Mouse (Mus musculus) cerebellum, adult 2 months (tissue): Measurements from ENCODE around the gene Lmod3. TPM values are rescaled to one million over a fixed set of nuclear protein-coding genes. Genes with fewer than 3 reads are reported as not detected.

Experiments used
- DNase-seq, 2 experiments: peaks; one replicate each; pipeline ENCODE4 v3.0.0; 2021
- H3K27ac ChIP-seq: fragments of 200-500 bp; 2 replicates; pipeline ENCODE4 v1.5.1; 2012; ENCODE audit warnings: low read length, control low read depth, inconsistent platforms; ENCODE audit not compliant: insufficient read depth
- H3K27me3 ChIP-seq: fragments of 200-500 bp; 2 replicates; pipeline ENCODE4 v1.6.1; 2012; ENCODE audit warnings: inconsistent platforms, mild to moderate bottlenecking, low read length, moderate library complexity; ENCODE audit not compliant: control insufficient read depth, insufficient read depth
- H3K4me1 ChIP-seq: fragments of 200-500 bp; 2 replicates; pipeline ENCODE4 v1.6.1; 2011; ENCODE audit warnings: low read length; ENCODE audit not compliant: control insufficient read depth, insufficient read depth
- H3K4me3 ChIP-seq: fragments of 200-500 bp; replicated peaks from 2 replicates; pipeline ENCODE3; 2011; ENCODE audit warnings: mild to moderate bottlenecking, low read depth, low read length, control low read depth; ENCODE audit not compliant: insufficient read depth
- CTCF ChIP-seq: fragments of 200-500 bp; IDR thresholded peaks from 2 replicates; pipeline ENCODE4 v1.5.1; 2011; ENCODE audit warnings: low read depth, mild to moderate bottlenecking, control low read depth, low read length, moderate library complexity, borderline replicate concordance; ENCODE audit not compliant: insufficient read depth
- POLR2A ChIP-seq: fragments of 200-500 bp; IDR thresholded peaks from 2 replicates; pipeline ENCODE4 v1.6.1; 2011; ENCODE audit warnings: low read length, control low read depth, borderline replicate concordance; ENCODE audit not compliant: insufficient read depth
- WGBS: fragments of 180-500 bp; shearing (Covaris S2); methylation state at CpG from one replicate; pipeline ENCODE4 v1.1.7; 2018; 5-methylcytosine and 5-hydroxymethylcytosine counted together
- polyA plus RNA-seq: library from polyadenylated mRNA; depleted of rRNA; stranded (reverse); fragments of >200 nt; gene quantifications from 2 replicates; pipeline ENCODE4 v1.2.3, GENCODE M21; 2012; rRNA removed

Gene Lmod3
- 0.06 and 0.08 TPM in 2 replicates for polyA plus RNA-seq

DNA sequence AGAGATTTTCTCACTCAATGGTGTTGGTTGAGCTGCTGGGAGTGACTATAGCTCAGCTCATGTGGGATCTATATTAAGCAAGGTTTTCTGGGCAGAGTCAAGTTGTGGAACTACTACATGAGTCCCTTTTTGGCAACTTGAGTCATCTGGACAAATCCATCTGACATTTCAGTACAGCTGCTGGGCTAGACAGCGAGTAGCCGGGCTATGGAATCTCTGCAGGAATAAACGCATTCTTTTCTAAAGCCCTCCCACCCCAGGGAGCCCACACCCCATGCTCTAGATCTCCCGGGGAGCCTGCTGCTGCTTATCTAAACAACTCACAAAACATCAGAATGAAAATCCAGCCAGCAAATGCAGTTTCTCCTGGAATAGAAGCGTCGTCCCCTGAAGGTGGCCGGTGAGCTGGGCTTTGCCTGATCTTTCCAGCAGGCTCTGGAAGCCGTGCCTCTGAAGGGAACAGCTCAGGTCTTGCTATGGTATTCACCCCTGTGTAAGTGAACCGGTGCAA lies at the start of gene Lmod3:
TSS of gene Lmod3 (minus strand) at position 49 of the 511 bp plus-strand sequence.
- DNase-seq: no peak
- TF ChIP-seq POLR2A (no peak), CTCF (no peak)
- WGBS: 39% methylated on average over 9 of the region's 9 CpGs

DNA sequence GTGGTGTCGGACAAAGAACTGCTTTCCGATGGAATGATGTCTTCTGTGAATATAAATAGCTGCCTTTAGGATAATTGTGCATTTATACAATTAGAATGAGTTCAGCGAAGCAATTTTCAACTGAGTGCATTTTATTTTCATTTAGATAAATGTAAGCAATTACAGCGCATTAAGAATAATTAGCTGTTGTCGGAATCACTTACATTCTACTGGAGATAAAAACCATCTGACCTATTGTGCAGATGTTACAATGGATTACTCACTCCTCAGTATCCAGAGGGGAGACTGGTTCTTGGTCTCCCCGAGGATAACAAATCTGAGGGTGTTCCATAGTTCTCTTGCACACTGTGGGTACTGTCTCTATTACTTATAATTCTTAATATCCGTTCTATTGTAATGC lies 49.7 kb upstream of the Lmod3 start:
- H3K27ac ChIP-seq: no peak overlapping the region
- 94% methylated on average over 7 of the region's 7 CpGs for WGBS

More for the DNA sequence above, at the start of gene Lmod3:
- no peak within 1 kb of the TSS for H3K27ac ChIP-seq
- H3K27me3 ChIP-seq: no peaks in the 10 kb centered on the region
- no peaks in the 10 kb centered on the region for H3K4me1 ChIP-seq
- no peak within 1 kb of the TSS for H3K4me3 ChIP-seq

GRCm38 (mm10) chr6:97300659-97301058 lies 48.1 kb upstream of the Lmod3 start:
- Histone ChIP-seq H3K4me1 (peaks cover 6% of the 10 kb centered on the region; the same call in 1 of the 2 replicates), H3K27ac (no peak overlapping the region), H3K4me3 (no peak overlapping the region), H3K27me3 (no peaks in the 10 kb centered on the region)
- 94% methylated on average over 6 of the region's 6 CpGs for WGBS
- TF ChIP-seq CTCF: no peak
- TF ChIP-seq POLR2A: no peak
- no peak for DNase-seq

More for the DNA sequence above, 49.7 kb upstream of the Lmod3 start:
- no peaks in the 10 kb centered on the region for H3K27me3 ChIP-seq
- H3K4me3 ChIP-seq: no peak overlapping the region
- no peak for TF ChIP-seq POLR2A
- no peak for TF ChIP-seq CTCF
- peaks cover 6% of the 10 kb centered on the region; the same call in 1 of the 2 replicates for H3K4me1 ChIP-seq
- no peak for DNase-seq

GRCm38 (mm10) chr6:97300180-97300579 lies 47.6 kb upstream of the Lmod3 start:
- peaks cover 6% of the 10 kb centered on the region; the same call in 1 of the 2 replicates for H3K4me1 ChIP-seq
- no peak for DNase-seq
- 93% methylated on average over 6 of the region's 6 CpGs for WGBS
- no peak for TF ChIP-seq POLR2A
- no peak for TF ChIP-seq CTCF
- H3K27ac ChIP-seq: no peak overlapping the region
- H3K4me3 ChIP-seq: no peak overlapping the region
- H3K27me3 ChIP-seq: no peaks in the 10 kb centered on the region

DNA sequence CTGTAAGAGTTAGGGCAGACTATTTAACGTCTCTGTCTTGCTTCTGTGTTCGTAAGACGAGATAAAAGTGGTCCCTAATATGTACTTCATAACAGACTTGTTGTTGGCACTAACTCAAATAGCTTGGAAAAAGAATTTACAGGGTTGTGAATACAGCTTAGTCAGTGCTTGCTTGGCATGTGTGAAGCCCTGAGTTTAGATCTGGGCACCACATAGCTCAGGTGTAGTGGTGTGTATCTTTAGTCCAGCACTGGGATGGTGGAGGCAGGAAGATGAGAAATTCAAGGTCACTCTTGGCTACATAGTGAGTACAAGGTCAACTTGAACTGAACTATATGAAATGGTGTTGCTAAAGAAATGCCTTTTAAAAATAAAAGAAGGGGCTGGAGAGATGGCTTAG lies 44.6 kb upstream of the Lmod3 start:
- 84% methylated on average over 3 of the region's 3 CpGs for WGBS
- H3K27ac ChIP-seq: no peak overlapping the region
- TF ChIP-seq POLR2A (no peak), CTCF (no peak)
- no peak for DNase-seq
- no peak overlapping the region for H3K4me3 ChIP-seq
- no peaks in the 10 kb centered on the region for H3K27me3 ChIP-seq
- no peaks in the 10 kb centered on the region for H3K4me1 ChIP-seq

DNA sequence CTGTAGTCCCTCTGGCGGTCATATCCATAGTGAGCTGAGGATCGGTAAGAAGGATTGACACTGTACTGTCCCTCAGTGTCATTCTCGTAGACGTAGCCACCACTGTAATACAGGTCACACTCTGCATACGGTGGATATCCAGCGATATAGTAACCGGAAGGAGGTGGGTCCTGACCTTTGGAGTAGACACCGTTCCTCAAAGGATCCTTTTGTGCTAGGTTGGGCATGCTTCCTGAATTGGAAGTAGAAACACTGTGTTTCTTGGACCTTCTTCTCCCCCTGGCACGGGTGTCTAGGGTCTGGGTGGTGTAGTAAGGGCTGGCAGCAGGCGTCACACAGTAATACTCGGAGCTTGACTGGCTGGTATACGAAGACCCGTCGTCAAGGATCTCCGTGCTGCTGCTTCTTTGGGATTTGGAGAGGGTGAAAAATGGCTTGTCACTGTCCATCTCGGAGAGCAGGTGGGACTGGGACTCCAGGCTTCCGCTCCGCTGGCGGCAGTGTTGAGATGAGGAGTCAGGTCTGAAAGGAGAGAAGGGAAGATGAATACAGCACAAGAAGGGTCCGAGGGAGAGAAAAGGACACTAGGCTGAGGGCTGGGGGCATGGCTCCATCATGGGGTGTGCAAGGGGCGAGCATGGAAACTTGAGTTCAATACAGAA lies 43.4 kb upstream of the Lmod3 start:
- TF ChIP-seq POLR2A: no peak
- no peak for TF ChIP-seq CTCF
- Histone ChIP-seq H3K4me1 (no peaks in the 10 kb centered on the region), H3K27ac (no peak overlapping the region), H3K4me3 (no peak overlapping the region), H3K27me3 (no peaks in the 10 kb centered on the region)
- 89% methylated on average over 21 of the region's 21 CpGs for WGBS
- no peak for DNase-seq

- no peaks in the 10 kb centered on the region for H3K4me1 ChIP-seq
- 94% methylated on average over 9 of the region's 9 CpGs for WGBS
- no peak for TF ChIP-seq POLR2A
- no peak for TF ChIP-seq CTCF
- H3K4me3 ChIP-seq: no peak overlapping the region
- DNase-seq: no peak
- no peaks in the 10 kb centered on the region for H3K27me3 ChIP-seq
- H3K27ac ChIP-seq: no peak overlapping the region
Observed at GRCm38 (mm10) chr6:97295416-97295815, 42.9 kb upstream of the Lmod3 start.
